In the genomic region with DNA sequence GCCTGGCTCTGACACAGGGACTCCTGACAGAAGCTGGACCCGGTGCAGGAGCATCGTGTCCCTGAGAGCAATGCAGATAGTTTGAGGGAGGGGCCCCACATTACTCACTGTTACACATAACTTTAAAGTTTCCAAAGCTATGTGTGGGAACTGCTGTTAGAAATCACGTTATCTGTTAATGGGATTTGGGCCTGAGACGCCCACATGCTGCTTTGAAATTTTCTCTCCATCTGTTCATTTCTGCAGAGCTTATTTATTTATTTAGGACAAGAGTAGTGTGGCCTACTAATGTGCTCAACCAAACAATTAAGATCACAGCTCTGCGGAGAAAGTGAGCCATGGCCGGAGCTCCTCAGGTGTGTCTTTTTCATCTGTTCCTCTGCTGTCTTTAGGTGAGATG, we compare ENCODE assay signal across 19 mouse cellular contexts.
DNase-seq lines count a peak whose midpoint lies in the region; TF ChIP-seq lines count a peak whose summit lies in the region.
"Had no signal": no experiment of that assay in that cellular context is flagged by ENCODE, and none has a peak within 500 bp of the region (broad histone marks: within the 10 kb centered on the region; RNA-seq: fewer than 3 reads in every experiment).

No protein-coding gene starts in this region.

- peak; percentile 59 for DNase-seq in layer of hippocampus, adult 11-12 months (ENCODE audit: low spot score)
- no peak for DNase-seq in layer of hippocampus, postnatal 10 days (ENCODE audit: low spot score in 2 of 2)
- DNase-seq in right cerebral cortex, adult 2 months (ENCODE audit: low spot score in 2 of 2), result peak; percentile 34 to 45
- no peak for DNase-seq in right cerebral cortex, postnatal 25 days
- DNase-seq in cerebellum, postnatal 10 days, result peak; percentile 45 to 58
- peak; percentile 55 for DNase-seq in telencephalon, adult 2 months (ENCODE audit: low read depth, low spot score)
- DNase-seq in frontal cortex, postnatal 14 days (ENCODE audit: low spot score in 2 of 2), result no peak
- DNase-seq in thymus, adult 2 months, result no peak
- DNase-seq: adrenal gland, postnatal 14 days; heart, postnatal 36 days; kidney, adult 2 months; kidney, postnatal 36 days; lung, adult 2 months; lung, postnatal 36 days had no signal

- no peak overlapping the region for H3K27ac ChIP-seq in thymus, adult 2 months (ENCODE audit: control insufficient read depth, insufficient read depth, low read length)
- H3K27ac ChIP-seq: forebrain, embryonic 12.5 days; heart, embryonic 13.5 days; limb, embryonic 10.5 days; neural tube, embryonic 12.5 days; stomach, embryonic 15.5 days had no signal

- TF ChIP-seq CTCF in thymus, adult 2 months (IDR thresholded peaks at IDR 0.05; ENCODE audit: borderline replicate concordance, control insufficient read depth, extremely low read depth, insufficient read depth, low read length, poor library complexity), result no peak

- no peak for TF ChIP-seq POLR2A in thymus, adult 2 months (IDR thresholded peaks at IDR 0.05; ENCODE audit: control insufficient read depth, extremely low read depth, insufficient read depth, low read length, poor library complexity)

- H3K27me3 ChIP-seq in thymus, adult 2 months (ENCODE audit: control insufficient read depth, insufficient read depth, low read length), result no peaks in the 10 kb centered on the region
- H3K27me3 ChIP-seq: forebrain, embryonic 12.5 days; heart, embryonic 13.5 days; neural tube, embryonic 12.5 days; stomach, embryonic 15.5 days had no signal

- no peaks in the 10 kb centered on the region for H3K36me3 ChIP-seq in thymus, adult 2 months (ENCODE audit: control insufficient read depth, insufficient read depth, low read length)
- H3K36me3 ChIP-seq: forebrain, embryonic 12.5 days; heart, embryonic 13.5 days; limb, embryonic 10.5 days; neural tube, embryonic 12.5 days; stomach, embryonic 15.5 days had no signal

- WGBS in thymus, adult 2 months, result 95% methylated on average over 6 of the region's 6 CpGs

- H3K4me3 ChIP-seq in thymus, adult 2 months (ENCODE audit: control insufficient read depth, insufficient read depth, low read length), result no peak overlapping the region
- H3K4me3 ChIP-seq: forebrain, embryonic 12.5 days; heart, embryonic 13.5 days; limb, embryonic 10.5 days; neural tube, embryonic 12.5 days; stomach, embryonic 15.5 days had no signal

- peaks cover 11% of the 10 kb centered on the region; the same call in 1 of the 2 replicates for H3K4me1 ChIP-seq in thymus, adult 2 months (replicated peaks; ENCODE audit: control insufficient read depth, insufficient read depth, low read length)
- H3K4me1 ChIP-seq: forebrain, embryonic 12.5 days; heart, embryonic 13.5 days; limb, embryonic 10.5 days; neural tube, embryonic 12.5 days; stomach, embryonic 15.5 days had no signal

Comparison
In these comparisons a context has a peak if more than half of its experiments do, and no peak if none do; other contexts are left out.
1. DNase-seq: peak in layer of hippocampus, adult 11-12 months (single experiment), right cerebral cortex, adult 2 months (2 of 2), cerebellum, postnatal 10 days (2 of 2) and telencephalon, adult 2 months (single experiment); none in layer of hippocampus, postnatal 10 days (0 of 2), right cerebral cortex, postnatal 25 days (single experiment), frontal cortex, postnatal 14 days (0 of 2) and thymus, adult 2 months (single experiment).